Mouse (Mus musculus) olfactory bulb, adult 2 months (tissue): Measurements from ENCODE around the gene Eif3c.

Experiments
- CTCF ChIP-seq: fragments of 200-500 bp; IDR thresholded peaks from 2 replicates; pipeline ENCODE4 v1.5.1; 2012; ENCODE audit warnings: low read depth, mild to moderate bottlenecking, low read length, moderate library complexity; ENCODE audit not compliant: insufficient read depth
- POLR2A ChIP-seq: fragments of 200-500 bp; IDR thresholded peaks from 2 replicates; pipeline ENCODE4 v1.6.1; 2012; ENCODE audit warnings: mild to moderate bottlenecking, low read depth, low read length, moderate library complexity; ENCODE audit not compliant: insufficient read depth

DNA sequence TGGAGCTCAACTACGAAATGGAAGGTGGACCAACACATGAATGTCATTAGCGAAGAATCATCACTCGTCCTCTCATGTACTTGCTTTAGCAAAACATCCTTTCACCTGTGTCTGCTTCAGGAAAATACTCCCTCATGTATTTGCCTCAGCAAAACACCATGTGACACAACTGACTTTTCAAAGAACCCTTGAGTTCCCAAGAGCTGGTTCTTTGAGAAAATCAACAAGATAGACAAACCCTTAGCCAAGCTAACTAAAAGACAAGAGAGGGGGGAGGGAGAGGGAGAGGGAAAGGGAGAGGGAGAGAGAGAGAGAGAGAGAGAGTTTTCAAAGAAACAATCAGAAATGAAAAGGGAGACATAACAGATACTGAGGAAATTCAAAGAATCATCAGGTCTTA, 42.9 kb downstream of the Eif3c start:
- TF ChIP-seq CTCF = no peak
- no peak for TF ChIP-seq POLR2A
